Mouse (Mus musculus) MEL (cell line): ENCODE data around the gene Wap. TPM values are rescaled to one million over a fixed set of nuclear protein-coding genes. Genes with fewer than 3 reads are reported as not detected.

ENCODE experiments used
- DNase-seq: peaks from one replicate; pipeline ENCODE4 v3.0.0; 2011; ENCODE audit warnings: low read depth, low spot score
- H3K27ac ChIP-seq: 2 replicates; pipeline ENCODE4 v1.5.1; 2012; ENCODE audit warnings: low read depth, mild to moderate bottlenecking, control low read depth, low read length, moderate library complexity; ENCODE audit not compliant: control insufficient read depth
- H3K27me3 ChIP-seq, 2 experiments: fragments of 150-350 bp in 1 of 2; sonication (generic) in 1 of 2; 2 replicates each; pipeline ENCODE4 v1.6.1; 2012; ENCODE audit warnings: low read length in 2 of 2, mild to moderate bottlenecking in 2 of 2, improper control_type of control experiment in 1 of 2, moderate library complexity in 1 of 2; ENCODE audit not compliant: insufficient read depth in 2 of 2, control insufficient read depth in 1 of 2
- H3K36me3 ChIP-seq, 2 experiments: 2 replicates each; pipeline ENCODE4 v1.6.1; 2012 to 2014; ENCODE audit warnings: low read length in 2 of 2, improper control_type of control experiment in 1 of 2, inconsistent platforms in 1 of 2, mild to moderate bottlenecking in 1 of 2; ENCODE audit not compliant: insufficient read depth in 2 of 2, control insufficient read depth in 1 of 2
- H3K4me1 ChIP-seq, 2 experiments: fragments of 150-350 bp in 1 of 2; sonication (generic) in 1 of 2; 2 replicates each; pipeline ENCODE4 v1.6.1; 2012; ENCODE audit warnings: low read length in 2 of 2, improper control_type of control experiment in 1 of 2, mild to moderate bottlenecking in 1 of 2; ENCODE audit not compliant: insufficient read depth in 2 of 2, control insufficient read depth in 1 of 2
- H3K4me3 ChIP-seq, 2 experiments: fragments of 150-350 bp in 1 of 2; sonication (generic) in 1 of 2; 2 replicates each; pipeline ENCODE4 v1.5.1; 2012; ENCODE audit warnings: low read depth in 2 of 2, low read length in 2 of 2, mild to moderate bottlenecking in 2 of 2, moderate library complexity in 2 of 2, control low read depth in 1 of 2, improper control_type of control experiment in 1 of 2; ENCODE audit not compliant: control insufficient read depth in 1 of 2, insufficient read depth in 1 of 2
- H3K79me2 ChIP-seq: 2 replicates; pipeline ENCODE4 v1.6.1; 2012; ENCODE audit warnings: mild to moderate bottlenecking, low read length, moderate library complexity; ENCODE audit not compliant: control insufficient read depth, poor library complexity, insufficient read depth
- H3K9ac ChIP-seq: 2 replicates; pipeline ENCODE4 v1.6.1; 2012; ENCODE audit warnings: low read depth, mild to moderate bottlenecking, control low read depth, low read length, moderate library complexity; ENCODE audit not compliant: control insufficient read depth, poor library complexity, severe bottlenecking
- H3K9me3 ChIP-seq: fragments of 150-350 bp; sonication (generic); replicated peaks from 2 replicates; pipeline ENCODE4 v1.6.1; 2012; ENCODE audit warnings: mild to moderate bottlenecking, low read length, improper control_type of control experiment, moderate library complexity; ENCODE audit not compliant: insufficient read depth
- BHLHE40 ChIP-seq: IDR thresholded peaks from 2 replicates; pipeline ENCODE4 v1.6.1; 2012; ENCODE audit warnings: low read depth, mild to moderate bottlenecking, inconsistent platforms, low read length, improper control_type of control experiment, borderline replicate concordance
- CTCF ChIP-seq, 3 experiments: IDR thresholded peaks in 2 of 3; conservative IDR thresholded peaks in 1 of 3; 2 replicates each; pipeline ENCODE4 v1.5.1; 2011 to 2012; ENCODE audit warnings: low read length in 3 of 3, low read depth in 2 of 3, mild to moderate bottlenecking in 2 of 3, improper control_type of control experiment in 1 of 3, inconsistent platforms in 1 of 3, mixed read lengths in 1 of 3, moderate library complexity in 1 of 3; ENCODE audit not compliant: control insufficient read depth in 1 of 3, insufficient read depth in 1 of 3, poor library complexity in 1 of 3, severe bottlenecking in 1 of 3
- ELF1 ChIP-seq: IDR thresholded peaks from 2 replicates; pipeline ENCODE4 v1.6.1; 2014; ENCODE audit warnings: low read depth, mild to moderate bottlenecking, inconsistent platforms, low read length, improper control_type of control experiment, moderate library complexity
- EP300 ChIP-seq, 2 experiments: IDR thresholded peaks; 2 replicates each; pipeline ENCODE4 v1.6.1; 2011; ENCODE audit warnings: improper control_type of control experiment in 2 of 2, low read length in 2 of 2, low read depth in 1 of 2, mild to moderate bottlenecking in 1 of 2
- ETS1 ChIP-seq: IDR thresholded peaks from 2 replicates; pipeline ENCODE4 v1.6.1; 2012; ENCODE audit warnings: low read depth, mild to moderate bottlenecking, inconsistent platforms, low read length, improper control_type of control experiment, moderate library complexity
- GABPA ChIP-seq: IDR thresholded peaks from 2 replicates; pipeline ENCODE4 v1.6.1; 2012; ENCODE audit warnings: low read depth, mild to moderate bottlenecking, inconsistent platforms, low read length, improper control_type of control experiment, moderate library complexity
- GATA1 ChIP-seq: IDR thresholded peaks from 2 replicates; pipeline ENCODE4 v1.6.1; 2011; ENCODE audit warnings: low read depth, low read length, improper control_type of control experiment
- JUND ChIP-seq: IDR thresholded peaks from 2 replicates; pipeline ENCODE4 v1.6.1; 2011; ENCODE audit warnings: low read depth, mild to moderate bottlenecking, improper control_type of control experiment, low read length
- KAT2A ChIP-seq: conservative IDR thresholded peaks from 2 replicates; pipeline ENCODE4 v1.6.1; 2012; ENCODE audit warnings: low read depth, low read length, improper control_type of control experiment, inconsistent platforms
- MAFK ChIP-seq: IDR thresholded peaks from 2 replicates; pipeline ENCODE4 v1.6.1; 2011; ENCODE audit warnings: low read depth, mild to moderate bottlenecking, low read length, improper control_type of control experiment, borderline replicate concordance
- MAX ChIP-seq: IDR thresholded peaks from 2 replicates; pipeline ENCODE4 v1.6.1; 2011; ENCODE audit warnings: low read length, improper control_type of control experiment
- MYC ChIP-seq: IDR thresholded peaks from 2 replicates; pipeline ENCODE4 v1.6.1; 2011; ENCODE audit warnings: low read depth, mild to moderate bottlenecking, low read length, improper control_type of control experiment, moderate library complexity
- NELFE ChIP-seq: IDR thresholded peaks from 2 replicates; pipeline ENCODE4 v1.6.1; 2011; ENCODE audit warnings: low read depth, low read length, improper control_type of control experiment
- NRF1 ChIP-seq: IDR thresholded peaks from 2 replicates; pipeline ENCODE4 v1.6.1; 2014; ENCODE audit warnings: low read depth, mild to moderate bottlenecking, inconsistent platforms, low read length, improper control_type of control experiment, moderate library complexity; ENCODE audit not compliant: poor library complexity, insufficient read depth, severe bottlenecking
- POLR2AphosphoS2 ChIP-seq: IDR thresholded peaks from 2 replicates; pipeline ENCODE4 v1.6.1; 2011; ENCODE audit warnings: low read length, improper control_type of control experiment
- POLR2AphosphoS5 ChIP-seq: IDR thresholded peaks from 2 replicates; pipeline ENCODE4 v1.6.1; 2012; ENCODE audit warnings: low read depth, borderline replicate concordance, mild to moderate bottlenecking, inconsistent platforms, low read length, moderate library complexity, mixed read lengths
- SMC3 ChIP-seq: IDR thresholded peaks from 2 replicates; pipeline ENCODE4 v1.6.1; 2011; ENCODE audit warnings: low read depth, low read length, improper control_type of control experiment
- TAL1 ChIP-seq: IDR thresholded peaks from 2 replicates; pipeline ENCODE4 v1.6.1; 2012; ENCODE audit warnings: mild to moderate bottlenecking, inconsistent platforms, low read length, moderate library complexity, mixed read lengths
- ZKSCAN1 ChIP-seq: IDR thresholded peaks from 2 replicates; pipeline ENCODE4 v1.6.1; 2012; ENCODE audit warnings: low read depth, mild to moderate bottlenecking, inconsistent platforms, low read length, improper control_type of control experiment, moderate library complexity
- polyA plus RNA-seq, 2 experiments: library from polyadenylated mRNA; stranded (reverse) in 1 of 2; unstranded in 1 of 2; fragments of >175 nt in 1 of 2; fragments of >200 nt in 1 of 2; gene quantifications; 2 replicates each; pipeline versions ENCODE4 v1.2.1 to v1.2.4; 2012; ENCODE audit warnings: low replicate concordance in 2 of 2, low read depth in 1 of 2; ENCODE audit not compliant: insufficient read length in 2 of 2, insufficient read depth in 1 of 2, missing spikeins in 1 of 2
- total RNA-seq: library from RNA; depleted of rRNA; stranded (reverse); fragments of 300-350 nt; gene quantifications from 2 replicates; pipeline ENCODE4 v1.2.3, GENCODE M21; 2012

The Wap gene
- total and polyA plus RNA-seq, 3 experiments: not detected

GRCm38 (mm10) chr11:6644566-6644965 is 6.1 kb upstream of the Wap start:
- no peak for DNase-seq
- peaks cover 0 to 8% of the 10 kb centered on the region in 2 experiments; a peak in 3 of 4 replicates for H3K27me3 ChIP-seq
- TF ChIP-seq ELF1 (no peak), GATA1 (no peak), NRF1 (no peak), NELFE (no peak), JUND (no peak)
- TF ChIP-seq, all 39 proteins: peak for 0
- H3K27ac ChIP-seq: no peak overlapping the region
- H3K9me3 ChIP-seq: no peaks in the 10 kb centered on the region
- no peak overlapping the region for H3K9ac ChIP-seq
- H3K4me3 ChIP-seq: no peak overlapping the region
- no peaks in the 10 kb centered on the region for H3K79me2 ChIP-seq
- no peaks in the 10 kb centered on the region; a peak in 1 of 4 replicates for H3K4me1 ChIP-seq
- no peaks in the 10 kb centered on the region for H3K36me3 ChIP-seq

- Histone ChIP-seq H3K27ac (no peak overlapping the region), H3K27me3 (peaks cover 0 to 8% of the 10 kb centered on the region in 2 experiments; a peak in 2 of 4 replicates), H3K36me3 (no peaks in the 10 kb centered on the region), H3K9me3 (no peaks in the 10 kb centered on the region), H3K4me1 (no peaks in the 10 kb centered on the region), H3K4me3 (no peak overlapping the region), H3K79me2 (no peaks in the 10 kb centered on the region), H3K9ac (no peak overlapping the region)
- no peak for TF ChIP-seq MYC
- no peak for TF ChIP-seq POLR2AphosphoS2
- TF ChIP-seq ZKSCAN1: no peak
- no peak for TF ChIP-seq SMC3
- TF ChIP-seq MAX: no peak
- TF ChIP-seq EP300 (IDR thresholded peaks at IDR 0.05; ENCODE audit: low read depth in 1 of 2, low read length in 2 of 2): no peak
- no peak for TF ChIP-seq ETS1
- no peak for TF ChIP-seq TAL1
- TF ChIP-seq CTCF (IDR thresholded peaks at IDR 0.05 in 2 of 3, conservative IDR thresholded peaks at IDR 0.05 in 1 of 3; ENCODE audit: control insufficient read depth in 1 of 3, insufficient read depth in 1 of 3, low read depth in 2 of 3, low read length in 3 of 3, poor library complexity in 1 of 3, severe bottlenecking in 1 of 3): no peak
- no peak for TF ChIP-seq BHLHE40
- TF ChIP-seq POLR2AphosphoS5: no peak
- no peak for DNase-seq
These were observed 635 bp upstream of the Wap start for GRCm38 (mm10) chr11:6639072-6639471.

- TF ChIP-seq MYC (no peak), CTCF (IDR thresholded peaks at IDR 0.05 in 2 of 3, conservative IDR thresholded peaks at IDR 0.05 in 1 of 3; ENCODE audit: control insufficient read depth in 1 of 3, insufficient read depth in 1 of 3, low read depth in 2 of 3, low read length in 3 of 3, poor library complexity in 1 of 3, severe bottlenecking in 1 of 3) (peak; percentile 28 to 65 (median 48); a peak in 5 of 6 replicates), MAFK (no peak), GABPA (no peak), KAT2A (no peak)
- Histone ChIP-seq H3K4me3 (no peak overlapping the region), H3K9ac (no peak overlapping the region), H3K27ac (no peak overlapping the region), H3K79me2 (no peaks in the 10 kb centered on the region), H3K9me3 (no peaks in the 10 kb centered on the region), H3K4me1 (no peaks in the 10 kb centered on the region), H3K36me3 (no peaks in the 10 kb centered on the region), H3K27me3 (no peaks in the 10 kb centered on the region)
- no peak for DNase-seq
These were observed 2.3 kb downstream of the Wap start for GRCm38 (mm10) chr11:6636150-6636549.
